12 mouse cellular contexts compared by ENCODE assay signal in the genomic region with DNA sequence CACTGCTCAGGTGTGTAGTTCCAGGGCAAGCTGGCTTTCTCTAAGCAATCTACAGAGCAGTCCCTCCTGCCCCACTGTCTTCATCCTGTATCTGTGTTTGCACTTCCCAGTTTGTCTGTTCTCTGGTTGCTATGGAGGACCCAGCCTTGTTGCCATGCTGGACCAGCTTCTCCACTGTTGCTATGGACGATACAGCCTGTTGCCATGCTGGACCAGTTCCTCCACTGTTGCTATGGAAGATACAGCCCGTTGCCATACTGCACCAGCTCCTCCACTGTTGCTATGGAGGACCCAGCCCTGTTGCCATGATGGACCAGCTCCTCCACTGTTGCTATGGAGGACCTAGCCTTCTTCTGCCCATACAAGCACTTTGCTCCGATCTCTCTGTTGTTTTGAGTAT.
DNase-seq lines count a peak whose midpoint lies in the region; ATAC-seq lines count a peak whose summit lies in the region.
"Had no signal": no experiment of that assay in that cellular context is flagged by ENCODE, and none has a peak within 500 bp of the region (broad histone marks: within the 10 kb centered on the region; RNA-seq: fewer than 3 reads in every experiment).

No protein-coding gene starts in this region.

- no peak overlapping the region for H3K27ac ChIP-seq in forebrain, embryonic 12.5 days
- H3K27ac ChIP-seq in forebrain, embryonic 10.5 days, result no peak overlapping the region
- H3K27ac ChIP-seq: left cerebral cortex, adult 2 months; neural tube, embryonic 12.5 days had no signal

- H3K9ac ChIP-seq in forebrain, embryonic 12.5 days, result no peak overlapping the region
- H3K9ac ChIP-seq: neural tube, embryonic 12.5 days had no signal

- no peak for DNase-seq in forebrain, embryonic 10.5 days (ENCODE audit: extremely low spot score, low spot score)
- DNase-seq in layer of hippocampus, adult 11-12 months (ENCODE audit: low spot score), result peak; percentile 41
- peak; percentile 24 for DNase-seq in left cerebral cortex, postnatal 4 days
- peak; percentile 24 for DNase-seq in right cerebral cortex, postnatal 25 days
- DNase-seq in testis, postnatal 14 days (ENCODE audit: low spot score), result no peak
- DNase-seq in urinary bladder, adult 2 months (ENCODE audit: low spot score), result no peak
- no peak for DNase-seq in ovary, adult 18-20 months (ENCODE audit: low spot score)
- DNase-seq: heart, postnatal 36 days; lung, adult 2 months had no signal

- no peak overlapping the region for H3K4me3 ChIP-seq in forebrain, embryonic 12.5 days (replicated peaks)
- no peak overlapping the region for H3K4me3 ChIP-seq in forebrain, embryonic 10.5 days
- H3K4me3 ChIP-seq: left cerebral cortex, adult 2 months; neural tube, embryonic 12.5 days had no signal

- H3K27me3 ChIP-seq in forebrain, embryonic 12.5 days, result peaks cover 15% of the 10 kb centered on the region
- H3K27me3 ChIP-seq in forebrain, embryonic 10.5 days (ENCODE audit: poor library complexity, severe bottlenecking), result peaks cover 55% of the 10 kb centered on the region
- H3K27me3 ChIP-seq: neural tube, embryonic 12.5 days had no signal

- no peaks in the 10 kb centered on the region for H3K36me3 ChIP-seq in forebrain, embryonic 12.5 days (replicated peaks)
- no peaks in the 10 kb centered on the region for H3K36me3 ChIP-seq in forebrain, embryonic 10.5 days (replicated peaks)
- H3K36me3 ChIP-seq: neural tube, embryonic 12.5 days had no signal

- H3K4me1 ChIP-seq in forebrain, embryonic 12.5 days, result peaks cover 9% of the 10 kb centered on the region
- peaks cover 18% of the 10 kb centered on the region for H3K4me1 ChIP-seq in forebrain, embryonic 10.5 days

- peak; percentile 61; the same call in 1 of the 2 replicates for ATAC-seq in forebrain, embryonic 12.5 days (ENCODE audit: low FRiP score)

- H3K9me3 ChIP-seq in forebrain, embryonic 12.5 days, result no peaks in the 10 kb centered on the region
- no peaks in the 10 kb centered on the region for H3K9me3 ChIP-seq in forebrain, embryonic 10.5 days
- H3K9me3 ChIP-seq: neural tube, embryonic 12.5 days had no signal

- H3K4me2 ChIP-seq in forebrain, embryonic 12.5 days, result no peak overlapping the region
- H3K4me2 ChIP-seq: neural tube, embryonic 12.5 days had no signal

- intact Hi-C loops in left cerebral cortex, postnatal 4 days (cut with DNase I), result no loop called here

- WGBS in forebrain, embryonic 12.5 days, result 72% methylated on average over 3 of the region's 3 CpGs
- WGBS in forebrain, embryonic 10.5 days, result 86% methylated on average over 3 of the region's 3 CpGs

Comparison
In these comparisons a context has a peak if more than half of its experiments do, and no peak if none do; other contexts are left out.
1. DNase-seq: peak in layer of hippocampus, adult 11-12 months (single experiment), left cerebral cortex, postnatal 4 days (single experiment) and right cerebral cortex, postnatal 25 days (single experiment); none in forebrain, embryonic 10.5 days (single experiment), testis, postnatal 14 days (single experiment), urinary bladder, adult 2 months (single experiment) and ovary, adult 18-20 months (single experiment).